Mouse (Mus musculus) liver, adult 2 months (tissue): ENCODE measurements at regions not wholly inside any gene's neighbourhood (a gene's known extent, or its start where the extent isn't known, plus 50 kb on each side); places are given as distances from the start of the nearest gene placed in this dataset.

ENCODE experiments used
- CTCF ChIP-seq: fragments of 200-500 bp; IDR thresholded peaks from 2 replicates; pipeline ENCODE4 v1.5.1; 2011; ENCODE audit warnings: low read depth, low read length, control low read depth
- POLR2A ChIP-seq: fragments of 200-500 bp; IDR thresholded peaks from 2 replicates; pipeline ENCODE4 v1.6.1; 2011; ENCODE audit warnings: low read length, control low read depth; ENCODE audit not compliant: insufficient read depth; ENCODE audit errors: extremely low read depth

- TF ChIP-seq POLR2A (no peak), CTCF (no peak)
Observed at GRCm38 (mm10) chr4:45590836-45591235, 58.6 kb upstream of the Shb start.
